Comparison of ENCODE assay signal across 8 mouse cellular contexts in genomic region chr9:65347112-65347850, GRCm38 (mm10). TPM values are rescaled to one million over a fixed set of nuclear protein-coding genes. Genes with fewer than 3 reads are reported as not detected.
DNase-seq lines count a peak whose midpoint lies in the region; ATAC-seq and TF ChIP-seq lines count a peak whose summit lies in the region.

No protein-coding gene starts in this region.

- peak overlapping the region; percentile 97 for H3K27ac ChIP-seq in lung, embryonic 15.5 days
- H3K27ac ChIP-seq in embryonic facial prominence, embryonic 13.5 days: no peak overlapping the region
- H3K27ac ChIP-seq in intestine, postnatal 0 days (ENCODE audit: low read depth, low read length): peak overlapping the region; percentile 100
- H3K27ac ChIP-seq in neural tube, embryonic 15.5 days (replicated peaks): no peak overlapping the region; the same call in 1 of the 2 replicates

- WGBS in lung, embryonic 15.5 days: 37% methylated on average over 8 of the region's 8 CpGs
- 40% methylated on average over 8 of the region's 8 CpGs for WGBS in embryonic facial prominence, embryonic 13.5 days
- 31% methylated on average over 8 of the region's 8 CpGs for WGBS in intestine, postnatal 0 days
- 50% methylated on average over 8 of the region's 8 CpGs for WGBS in neural tube, embryonic 15.5 days

- no peaks in the 10 kb centered on the region for H3K27me3 ChIP-seq in lung, embryonic 15.5 days
- no peaks in the 10 kb centered on the region for H3K27me3 ChIP-seq in embryonic facial prominence, embryonic 13.5 days
- H3K27me3 ChIP-seq in intestine, postnatal 0 days (replicated peaks; ENCODE audit: control insufficient read depth, insufficient read depth, low read length): no peaks in the 10 kb centered on the region
- H3K27me3 ChIP-seq in neural tube, embryonic 15.5 days (replicated peaks): no peaks in the 10 kb centered on the region

- peak overlapping the region; percentile 77 for H3K4me2 ChIP-seq in lung, embryonic 15.5 days
- H3K4me2 ChIP-seq in embryonic facial prominence, embryonic 13.5 days: peak overlapping the region; percentile 75
- peak overlapping the region; percentile 92 for H3K4me2 ChIP-seq in intestine, postnatal 0 days (replicated peaks; ENCODE audit: low read depth)
- peak overlapping the region; percentile 85 for H3K4me2 ChIP-seq in neural tube, embryonic 15.5 days

- no peaks in the 10 kb centered on the region for H3K36me3 ChIP-seq in lung, embryonic 15.5 days
- no peaks in the 10 kb centered on the region for H3K36me3 ChIP-seq in embryonic facial prominence, embryonic 13.5 days
- no peaks in the 10 kb centered on the region for H3K36me3 ChIP-seq in intestine, postnatal 0 days (ENCODE audit: control insufficient read depth, insufficient read depth)
- H3K36me3 ChIP-seq in neural tube, embryonic 15.5 days: no peaks in the 10 kb centered on the region

- peak overlapping the region; percentile 98 for H3K9ac ChIP-seq in lung, embryonic 15.5 days
- peak overlapping the region; percentile 98 for H3K9ac ChIP-seq in embryonic facial prominence, embryonic 13.5 days
- peak overlapping the region; percentile 99 for H3K9ac ChIP-seq in intestine, postnatal 0 days (ENCODE audit: low read depth, low read length)
- H3K9ac ChIP-seq in neural tube, embryonic 15.5 days (replicated peaks): peak overlapping the region; percentile 94

- H3K4me3 ChIP-seq in lung, embryonic 15.5 days: peak overlapping the region; percentile 95
- peak overlapping the region; percentile 98 for H3K4me3 ChIP-seq in embryonic facial prominence, embryonic 13.5 days
- peak overlapping the region; percentile 89 for H3K4me3 ChIP-seq in intestine, postnatal 0 days (ENCODE audit: low read depth, low read length)
- peak overlapping the region; percentile 73 for H3K4me3 ChIP-seq in neural tube, embryonic 15.5 days (replicated peaks)

- ATAC-seq in lung, embryonic 15.5 days (ENCODE audit: borderline replicate concordance, extremely low read depth, low FRiP score, low TSS enrichment): no peak
- no peak for ATAC-seq in embryonic facial prominence, embryonic 13.5 days (ENCODE audit: insufficient number of reproducible peaks, insufficient read depth, low FRiP score, low TSS enrichment, low read depth)
- ATAC-seq in intestine, postnatal 0 days: peak; percentile 26
- ATAC-seq in neural tube, embryonic 15.5 days (ENCODE audit: low FRiP score): no peak

- no peak for TF ChIP-seq CTCF in intestine, postnatal 0 days (IDR thresholded peaks at IDR 0.05; ENCODE audit: low read depth)

- H3K4me1 ChIP-seq in lung, embryonic 15.5 days: peaks cover 15% of the 10 kb centered on the region
- peaks cover 11% of the 10 kb centered on the region for H3K4me1 ChIP-seq in embryonic facial prominence, embryonic 13.5 days
- no peaks in the 10 kb centered on the region; the same call in 1 of the 2 replicates for H3K4me1 ChIP-seq in intestine, postnatal 0 days (replicated peaks; ENCODE audit: control insufficient read depth, insufficient read depth, low read length)
- peaks cover 32% of the 10 kb centered on the region for H3K4me1 ChIP-seq in neural tube, embryonic 15.5 days

- DNase-seq in lung, postnatal 36 days: no peak
- no peak for DNase-seq in adrenal gland, adult 8-10 months
- no peak for DNase-seq in adrenal gland, postnatal 25 days
- DNase-seq in cerebellum, adult 9-10 months: no peak

- no peaks in the 10 kb centered on the region for H3K9me3 ChIP-seq in lung, embryonic 15.5 days
- H3K9me3 ChIP-seq in embryonic facial prominence, embryonic 13.5 days: no peaks in the 10 kb centered on the region
- 0 out of 2 replicates have a peak, but pooled peaks cover 4% of the 10 kb centered on the region for H3K9me3 ChIP-seq in intestine, postnatal 0 days (ENCODE audit: control insufficient read depth)
- no peaks in the 10 kb centered on the region for H3K9me3 ChIP-seq in neural tube, embryonic 15.5 days (replicated peaks)

RNA-seq across cellular contexts. Expression of gene Pdcd7, which starts 1.4 kb away (rescaled TPM):
- polyA plus RNA-seq in lung, embryonic 15.5 days (2015; fragmentation: Nextera tagmentation; extraction: Ambion mirVana): 9.3 and 10.6 TPM in 2 replicates
- polyA plus RNA-seq in embryonic facial prominence, embryonic 13.5 days (2015; fragmentation: Nextera tagmentation; extraction: Ambion mirVana): 10.4 and 10.6 TPM in 2 replicates
- 6.5 and 7.7 TPM in 2 replicates for polyA plus RNA-seq in intestine, postnatal 0 days (2015; fragmentation: Nextera tagmentation; extraction: Ambion mirVana)
- polyA plus RNA-seq in neural tube, embryonic 15.5 days (2015; fragmentation: Nextera tagmentation; extraction: Ambion mirVana): 8.9 TPM in 2 replicates
- total RNA-seq in adrenal gland, adult 8-10 months (2022): 10 to 100 TPM; 18.6 to 23.1 (median 19.9) TPM
- total RNA-seq in adrenal gland, postnatal 25 days (2021): 16.1 and 19.0 TPM in 2 replicates

RNA-seq across cellular contexts. Expression of gene Ubap1l, which starts 13.6 kb away (rescaled TPM):
- 0.14 TPM in 1 of 2 replicates, not detected in the other for polyA plus RNA-seq in lung, embryonic 15.5 days (2015; fragmentation: Nextera tagmentation; extraction: Ambion mirVana)
- polyA plus RNA-seq in embryonic facial prominence, embryonic 13.5 days (2015; fragmentation: Nextera tagmentation; extraction: Ambion mirVana): 0.19 and 0.41 TPM in 2 replicates
- 0.14 and 0.21 TPM in 2 replicates for polyA plus RNA-seq in intestine, postnatal 0 days (2015; fragmentation: Nextera tagmentation; extraction: Ambion mirVana)
- polyA plus RNA-seq in neural tube, embryonic 15.5 days (2015; fragmentation: Nextera tagmentation; extraction: Ambion mirVana): 2.3 and 3.6 TPM in 2 replicates
- total RNA-seq in adrenal gland, adult 8-10 months (2022): 1 to 10 TPM in 1 of 4 experiments, under 1 TPM in 2, not detected in 1; 0.41 to 1.7 (median 0.49) TPM
- total RNA-seq in adrenal gland, postnatal 25 days (2021): 0.90 TPM in 1 of 2 replicates, not detected in the other

RNA-seq across cellular contexts. Expression of gene Kbtbd13, which starts 44.2 kb away (rescaled TPM):
- 5.0 and 5.5 TPM in 2 replicates for polyA plus RNA-seq in lung, embryonic 15.5 days (2015; fragmentation: Nextera tagmentation; extraction: Ambion mirVana)
- polyA plus RNA-seq in embryonic facial prominence, embryonic 13.5 days (2015; fragmentation: Nextera tagmentation; extraction: Ambion mirVana): 1.0 and 1.2 TPM in 2 replicates
- 3.9 and 5.0 TPM in 2 replicates for polyA plus RNA-seq in intestine, postnatal 0 days (2015; fragmentation: Nextera tagmentation; extraction: Ambion mirVana)
- polyA plus RNA-seq in neural tube, embryonic 15.5 days (2015; fragmentation: Nextera tagmentation; extraction: Ambion mirVana): 0.51 TPM in 2 replicates
- under 1 TPM in 3 of 4 experiments, not detected in 1; 0.13 to 0.23 (median 0.21) TPM for total RNA-seq in adrenal gland, adult 8-10 months (2022)
- 0.43 TPM in 1 of 2 replicates, not detected in the other for total RNA-seq in adrenal gland, postnatal 25 days (2021)

RNA-seq across cellular contexts. Expression of gene Rasl12, which starts 51.0 kb away (rescaled TPM):
- 49.9 and 52.6 TPM in 2 replicates for polyA plus RNA-seq in lung, embryonic 15.5 days (2015; fragmentation: Nextera tagmentation; extraction: Ambion mirVana)
- 8.7 and 9.0 TPM in 2 replicates for polyA plus RNA-seq in embryonic facial prominence, embryonic 13.5 days (2015; fragmentation: Nextera tagmentation; extraction: Ambion mirVana)
- 5.4 and 6.2 TPM in 2 replicates for polyA plus RNA-seq in intestine, postnatal 0 days (2015; fragmentation: Nextera tagmentation; extraction: Ambion mirVana)
- 5.8 and 7.4 TPM in 2 replicates for polyA plus RNA-seq in neural tube, embryonic 15.5 days (2015; fragmentation: Nextera tagmentation; extraction: Ambion mirVana)
- total RNA-seq in adrenal gland, adult 8-10 months (2022): 10 to 100 TPM in 1 of 4 experiments, 1 to 10 TPM in 3; 5.9 to 20.4 (median 7.2) TPM
- 9.6 and 15.9 TPM in 2 replicates for total RNA-seq in adrenal gland, postnatal 25 days (2021)

RNA-seq across cellular contexts. Expression of gene Clpx, which starts 53.2 kb away (rescaled TPM):
- polyA plus RNA-seq in lung, embryonic 15.5 days (2015; fragmentation: Nextera tagmentation; extraction: Ambion mirVana): 47.2 and 50.0 TPM in 2 replicates
- polyA plus RNA-seq in embryonic facial prominence, embryonic 13.5 days (2015; fragmentation: Nextera tagmentation; extraction: Ambion mirVana): 56.2 TPM in 2 replicates
- 28.2 and 30.5 TPM in 2 replicates for polyA plus RNA-seq in intestine, postnatal 0 days (2015; fragmentation: Nextera tagmentation; extraction: Ambion mirVana)
- 40.6 and 43.3 TPM in 2 replicates for polyA plus RNA-seq in neural tube, embryonic 15.5 days (2015; fragmentation: Nextera tagmentation; extraction: Ambion mirVana)
- total RNA-seq in adrenal gland, adult 8-10 months (2022): 10 to 100 TPM; 54.7 to 71.9 (median 60.7) TPM
- 57.3 and 57.5 TPM in 2 replicates for total RNA-seq in adrenal gland, postnatal 25 days (2021)

Comparison
In these comparisons a context has a peak if more than half of its experiments do, and no peak if none do; other contexts are left out.
1. H3K27ac ChIP-seq: peak in lung, embryonic 15.5 days (single experiment) and intestine, postnatal 0 days (single experiment); none in embryonic facial prominence, embryonic 13.5 days (single experiment) and neural tube, embryonic 15.5 days (single experiment).
2. Peak in every context shown above with its lines, with median percentiles within 50 percentile points of each other: H3K4me2 ChIP-seq, H3K4me3 ChIP-seq and H3K9ac ChIP-seq.